Mouse (Mus musculus) embryonic facial prominence, embryonic 13.5 days (tissue): ENCODE data around the gene Polr3gl. TPM values are rescaled to one million over a fixed set of nuclear protein-coding genes. Genes with fewer than 3 reads are reported as not detected.
"Not testable (repeated sequence)": the region's sequence is repeated elsewhere in the genome, so short reads cannot be mapped to it uniquely, and the experiment has no call there.

Experiments
- ATAC-seq: fragments of 200-750 bp; cut with Nextera tagmentation; 2 replicates; pipeline ENCODE4 v1.8.0; 2017; ENCODE audit warnings: low read depth; ENCODE audit not compliant: insufficient number of reproducible peaks, insufficient read depth, low FRiP score, low TSS enrichment
- H3K27ac ChIP-seq: fragments of 300-500 bp; sonication (generic); 2 replicates; pipeline ENCODE4 v1.5.1; 2015; ENCODE audit warnings: moderate library complexity, mild to moderate bottlenecking, inconsistent platforms
- H3K27me3 ChIP-seq: fragments of 300-500 bp; sonication (generic); 2 replicates; pipeline ENCODE4 v1.6.1; 2015; ENCODE audit warnings: mild to moderate bottlenecking, inconsistent platforms
- H3K36me3 ChIP-seq: fragments of 300-500 bp; sonication (generic); 2 replicates; pipeline ENCODE4 v1.6.1; 2015; ENCODE audit warnings: mild to moderate bottlenecking, inconsistent platforms
- H3K4me1 ChIP-seq: fragments of 300-500 bp; sonication (generic); 2 replicates; pipeline ENCODE4 v1.6.1; 2015; ENCODE audit warnings: inconsistent platforms
- H3K4me2 ChIP-seq: fragments of 300-500 bp; sonication (generic); 2 replicates; pipeline ENCODE4 v1.6.1; 2015; ENCODE audit warnings: moderate library complexity, mild to moderate bottlenecking, inconsistent platforms
- H3K4me3 ChIP-seq: fragments of 300-500 bp; sonication (generic); 2 replicates; pipeline ENCODE4 v1.5.1; 2015; ENCODE audit warnings: mild to moderate bottlenecking, inconsistent platforms
- H3K9ac ChIP-seq: fragments of 300-500 bp; sonication (generic); 2 replicates; pipeline ENCODE4 v1.6.1; 2015; ENCODE audit warnings: mild to moderate bottlenecking, inconsistent platforms
- H3K9me3 ChIP-seq: fragments of 300-500 bp; sonication (generic); 2 replicates; pipeline ENCODE4 v1.6.1; 2016; ENCODE audit warnings: inconsistent platforms
- WGBS: fragments of 180-500 bp; shearing (Covaris S2); methylation state at CpG from one replicate; pipeline ENCODE4 v1.1.7; 2015; ENCODE audit warnings: mixed read lengths; 5-methylcytosine and 5-hydroxymethylcytosine counted together
- polyA plus RNA-seq: library from polyadenylated mRNA; unstranded; fragments of >200 nt; fragmentation: Nextera tagmentation; extraction: Ambion mirVana; gene quantifications from 2 replicates; pipeline ENCODE4 v1.2.1, GENCODE M21; 2015

The Polr3gl gene
- polyA plus RNA-seq, 1 experiment from 2014 or later, result 53.7 TPM

GRCm38 (mm10) chr3:96606007-96606406 is 12.0 kb upstream of the Polr3gl start:
- H3K9me3 ChIP-seq, ATAC-seq, H3K27me3 ChIP-seq, H3K4me3 ChIP-seq, H3K9ac ChIP-seq, H3K4me2 ChIP-seq, H3K27ac ChIP-seq: not testable (repeated sequence)
- peaks cover 14% of the 10 kb centered on the region; the same call in 1 of the 2 replicates for H3K36me3 ChIP-seq
- H3K4me1 ChIP-seq, result peaks cover 27% of the 10 kb centered on the region
- 89% methylated on average over 4 of the region's 4 CpGs for WGBS

DNA sequence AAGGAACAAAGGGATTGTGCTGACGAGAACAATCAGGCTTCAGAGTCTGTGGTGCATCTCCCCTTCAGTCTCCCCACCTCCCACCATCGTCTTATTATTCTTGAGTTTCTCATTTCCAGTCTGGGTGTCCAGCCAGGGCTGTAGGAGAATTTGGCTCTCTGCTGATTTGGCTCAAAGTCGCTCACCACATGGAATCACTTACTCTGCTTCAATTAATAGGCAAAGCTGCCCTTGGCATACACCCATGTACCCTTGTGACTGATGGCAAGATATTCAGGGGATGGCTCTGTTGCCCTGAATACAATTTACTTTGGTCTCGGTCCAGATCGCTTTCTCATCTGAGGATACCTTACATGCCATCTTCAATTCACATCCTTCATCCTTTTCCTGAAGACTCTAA is 9.3 kb upstream of the Polr3gl start:
- 0 out of 2 replicates have a peak, but pooled peaks cover 8% of the 10 kb centered on the region for H3K36me3 ChIP-seq
- peak overlapping the region; percentile 96 for H3K27ac ChIP-seq
- no peaks in the 10 kb centered on the region for H3K9me3 ChIP-seq
- peaks cover 8% of the 10 kb centered on the region for H3K27me3 ChIP-seq
- H3K9ac ChIP-seq, result peak overlapping the region; percentile 88
- H3K4me2 ChIP-seq, result peak overlapping the region; percentile 81
- WGBS, result 42% methylated on average over 5 of the region's 5 CpGs
- H3K4me1 ChIP-seq, result peaks cover 44% of the 10 kb centered on the region
- peak overlapping the region; percentile 70 for H3K4me3 ChIP-seq
- ATAC-seq, result no peak

DNA sequence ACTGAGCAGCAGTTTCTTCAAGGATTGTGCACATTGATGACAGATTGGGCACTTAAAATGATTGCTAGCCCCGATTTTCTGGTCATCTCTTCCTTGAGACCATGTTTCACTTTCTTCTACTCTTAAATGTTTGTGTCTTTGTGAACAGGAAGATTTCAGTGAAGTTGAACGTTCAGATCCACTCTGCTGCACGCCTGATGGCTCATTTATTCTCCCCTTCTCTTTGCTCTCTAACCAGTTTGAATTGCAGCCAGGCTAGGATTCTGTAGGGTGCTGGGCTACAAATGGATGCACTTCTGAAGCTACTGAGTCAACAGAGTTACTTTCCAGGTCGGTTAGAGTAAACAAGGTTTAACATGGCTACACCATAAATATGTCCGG is 8.7 kb upstream of the Polr3gl start:
- H3K9me3 ChIP-seq, result no peaks in the 10 kb centered on the region
- peaks cover 48% of the 10 kb centered on the region for H3K4me1 ChIP-seq
- ATAC-seq, result no peak
- WGBS, result 42% methylated on average over 5 of the region's 5 CpGs
- H3K9ac ChIP-seq, result peak overlapping the region; percentile 88
- H3K27ac ChIP-seq, result peak overlapping the region; percentile 96
- H3K36me3 ChIP-seq, result 0 out of 2 replicates have a peak, but pooled peaks cover 8% of the 10 kb centered on the region
- H3K27me3 ChIP-seq, result peaks cover 8% of the 10 kb centered on the region
- peak overlapping the region; percentile 70 for H3K4me3 ChIP-seq
- H3K4me2 ChIP-seq, result peak overlapping the region; percentile 81

DNA sequence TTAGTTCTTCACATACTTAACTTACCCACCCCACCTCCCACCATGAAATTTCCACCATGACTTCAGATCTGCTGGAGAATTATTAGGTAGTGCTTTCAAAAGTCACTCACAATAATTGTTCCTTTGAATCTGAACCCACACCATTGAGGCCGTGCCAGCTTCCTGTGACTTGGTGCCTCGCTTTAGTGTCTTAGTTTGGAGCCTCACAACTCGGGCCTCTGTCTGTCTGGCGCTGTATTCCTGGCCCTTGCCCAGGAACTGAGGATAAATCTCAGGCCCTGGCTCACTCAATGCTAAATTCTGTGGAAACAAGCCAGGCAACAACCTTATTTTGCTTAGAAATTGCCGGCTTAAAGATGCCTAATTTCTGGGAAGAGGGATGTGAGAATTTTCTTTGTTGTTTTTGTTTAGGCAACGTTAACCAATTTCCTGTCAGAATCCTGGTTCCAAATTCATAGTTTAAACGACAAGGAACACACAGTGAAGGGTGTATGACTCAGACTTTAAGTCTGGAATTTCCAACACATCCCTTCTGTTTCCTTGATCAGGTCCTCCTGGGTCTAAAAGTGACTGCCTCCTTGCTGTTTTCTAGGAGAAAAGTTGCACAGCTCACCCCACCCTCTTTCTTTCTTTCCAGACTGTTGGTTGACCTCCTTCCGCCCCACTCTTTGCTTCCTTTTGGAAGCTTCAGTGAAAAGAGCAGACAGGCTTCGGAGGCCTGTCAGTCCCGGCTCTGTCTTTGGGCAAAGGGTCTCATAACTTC is 8.1 kb upstream of the Polr3gl start:
- Histone ChIP-seq H3K9me3 (no peaks in the 10 kb centered on the region), H3K4me2 (peak overlapping the region; percentile 81), H3K27me3 (peaks cover 8% of the 10 kb centered on the region), H3K27ac (peak overlapping the region; percentile 96), H3K36me3 (0 out of 2 replicates have a peak, but pooled peaks cover 8% of the 10 kb centered on the region), H3K9ac (peak overlapping the region; percentile 88), H3K4me3 (peak overlapping the region; percentile 70), H3K4me1 (peaks cover 54% of the 10 kb centered on the region)
- WGBS, result 21% methylated on average over 10 of the region's 10 CpGs
- ATAC-seq, result no peak

- peaks cover 62% of the 10 kb centered on the region for H3K4me1 ChIP-seq
- H3K27ac ChIP-seq, result peak overlapping the region; percentile 96
- ATAC-seq, result peak; percentile 50; the same call in 1 of the 2 replicates
- no peaks in the 10 kb centered on the region for H3K9me3 ChIP-seq
- H3K9ac ChIP-seq, result peak overlapping the region; percentile 88
- peaks cover 16% of the 10 kb centered on the region for H3K27me3 ChIP-seq
- H3K36me3 ChIP-seq, result 0 out of 2 replicates have a peak, but pooled peaks cover 7% of the 10 kb centered on the region
- peak overlapping the region; percentile 70 for H3K4me3 ChIP-seq
- H3K4me2 ChIP-seq, result peak overlapping the region; percentile 81
- 5% methylated on average over 14 of the region's 40 CpGs for WGBS
Observed at GRCm38 (mm10) chr3:96601251-96601787, 7.3 kb upstream of the Polr3gl start.

- H3K4me3 ChIP-seq, result peak within 1 kb of the TSS; percentile 70
- H3K4me2 ChIP-seq, result peak within 1 kb of the TSS; percentile 81
- H3K27me3 ChIP-seq, result peaks cover 21% of the 10 kb centered on the region
- WGBS, result 1% methylated on average over 27 of the region's 27 CpGs
- H3K36me3 ChIP-seq, result 0 out of 2 replicates have a peak, but pooled peaks cover 4% of the 10 kb centered on the region
- peak within 1 kb of the TSS; percentile 88 for H3K9ac ChIP-seq
- peak within 1 kb of the TSS; percentile 96 for H3K27ac ChIP-seq
- no peaks in the 10 kb centered on the region for H3K9me3 ChIP-seq
- ATAC-seq, result peak; percentile 93
- peaks cover 67% of the 10 kb centered on the region for H3K4me1 ChIP-seq
Observed at GRCm38 (mm10) chr3:96600639-96601250, 6.8 kb upstream of the Polr3gl start, which contains the start of gene Lix1l. Gene Lix1l, plus strand, starts transcription at chr3:96601149.

DNA sequence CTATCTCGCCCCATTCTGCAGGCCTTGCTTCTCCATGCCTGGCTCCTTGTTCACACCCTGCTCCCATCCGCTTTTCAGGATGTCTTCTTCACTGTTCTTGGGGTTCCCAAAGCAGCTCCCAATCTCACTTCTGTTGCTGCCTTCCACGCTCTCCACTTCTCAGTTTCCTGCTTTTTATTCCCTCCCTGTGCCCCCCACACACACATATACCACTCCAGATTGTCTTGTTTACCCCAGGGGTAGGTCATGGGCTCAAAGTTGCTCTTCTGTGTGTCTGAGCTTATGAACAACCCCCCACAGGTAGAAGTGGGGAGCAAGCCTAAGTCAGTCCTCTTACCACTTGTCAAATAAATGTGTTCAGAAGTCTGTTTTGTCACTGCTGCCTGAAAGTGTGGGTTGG is 5.4 kb upstream of the Polr3gl start:
- no peak overlapping the region for H3K27ac ChIP-seq
- H3K4me1 ChIP-seq, result peaks cover 66% of the 10 kb centered on the region
- H3K9me3 ChIP-seq, result no peaks in the 10 kb centered on the region
- WGBS, result 65% methylated on average over 3 of the region's 3 CpGs
- peaks cover 32% of the 10 kb centered on the region for H3K27me3 ChIP-seq
- peak overlapping the region; percentile 98; the same call in 1 of the 2 replicates for H3K4me2 ChIP-seq
- no peak for ATAC-seq
- H3K4me3 ChIP-seq, result no peak overlapping the region
- H3K9ac ChIP-seq, result 0 out of 2 replicates have a peak overlapping the region, but pooled peaks have one; percentile 80
- 0 out of 2 replicates have a peak, but pooled peaks cover 4% of the 10 kb centered on the region for H3K36me3 ChIP-seq

DNA sequence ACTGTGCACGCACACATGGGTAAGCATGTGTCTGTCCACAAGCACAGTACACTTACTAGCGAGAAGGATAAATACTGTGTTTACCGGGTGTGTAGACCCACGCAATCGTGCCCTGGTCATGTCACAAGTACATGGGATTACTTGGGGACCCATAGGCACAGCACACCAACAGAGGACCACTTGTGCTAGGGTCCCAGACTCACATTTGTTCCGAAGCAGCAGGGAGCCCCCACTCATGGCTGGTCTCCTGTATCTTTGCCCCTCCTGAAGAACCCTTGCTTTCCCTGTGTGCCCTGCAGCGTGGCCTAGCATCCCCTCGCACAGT is 5.0 kb upstream of the Polr3gl start:
- H3K36me3 ChIP-seq, result 0 out of 2 replicates have a peak, but pooled peaks cover 4% of the 10 kb centered on the region
- H3K27me3 ChIP-seq, result peaks cover 32% of the 10 kb centered on the region
- H3K4me1 ChIP-seq, result peaks cover 66% of the 10 kb centered on the region
- no peak overlapping the region for H3K27ac ChIP-seq
- no peaks in the 10 kb centered on the region for H3K9me3 ChIP-seq
- no peak for ATAC-seq
- H3K9ac ChIP-seq, result peak overlapping the region; percentile 80; the same call in 1 of the 2 replicates
- peak overlapping the region; percentile 58 for H3K4me3 ChIP-seq
- H3K4me2 ChIP-seq, result peak overlapping the region; percentile 98
- WGBS, result 50% methylated on average over 8 of the region's 8 CpGs

GRCm38 (mm10) chr3:96598156-96599068 is 4.4 kb upstream of the Polr3gl start:
- 2% methylated on average over 54 of the region's 54 CpGs for WGBS
- peaks cover 32% of the 10 kb centered on the region for H3K27me3 ChIP-seq
- peak overlapping the region; percentile 58 for H3K4me3 ChIP-seq
- no peaks in the 10 kb centered on the region for H3K9me3 ChIP-seq
- no peak for ATAC-seq
- H3K27ac ChIP-seq, result peak overlapping the region; percentile 77
- H3K4me1 ChIP-seq, result peaks cover 60% of the 10 kb centered on the region
- peak overlapping the region; percentile 98 for H3K4me2 ChIP-seq
- no peaks in the 10 kb centered on the region for H3K36me3 ChIP-seq
- peak overlapping the region; percentile 80 for H3K9ac ChIP-seq

DNA sequence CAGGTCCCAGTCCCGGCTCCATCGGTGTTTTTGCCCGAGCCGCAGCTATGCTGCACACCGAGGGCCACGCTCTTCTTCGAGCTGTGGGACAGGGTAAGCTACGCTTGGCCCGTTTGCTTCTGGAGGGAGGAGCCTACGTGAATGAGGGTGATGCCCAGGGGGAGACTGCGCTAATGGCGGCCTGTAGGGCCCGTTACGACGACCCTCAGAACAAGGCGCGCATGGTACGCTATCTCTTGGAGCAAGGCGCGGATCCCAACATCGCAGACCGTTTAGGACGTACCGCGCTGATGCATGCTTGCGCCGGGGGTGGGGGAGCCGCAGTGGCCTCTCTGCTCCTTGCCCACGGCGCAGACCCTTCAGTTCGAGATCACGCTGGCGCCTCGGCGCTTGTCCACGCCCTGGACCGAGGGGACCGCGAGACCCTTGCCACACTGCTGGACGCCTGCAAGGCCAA is 3.5 kb upstream of the Polr3gl start:
- ATAC-seq, result no peak

More for the DNA sequence above, 3.5 kb upstream of the Polr3gl start:
- Histone ChIP-seq H3K36me3 (no peaks in the 10 kb centered on the region), H3K27ac (peak overlapping the region; percentile 77), H3K4me2 (peak overlapping the region; percentile 98), H3K4me1 (peaks cover 60% of the 10 kb centered on the region), H3K9me3 (no peaks in the 10 kb centered on the region), H3K9ac (peak overlapping the region; percentile 80), H3K4me3 (peak overlapping the region; percentile 58), H3K27me3 (peaks cover 32% of the 10 kb centered on the region)
- under 1% methylated on average over 40 of the region's 40 CpGs for WGBS
